Comparison of ENCODE assay signal across 13 mouse cellular contexts in the genomic region with DNA sequence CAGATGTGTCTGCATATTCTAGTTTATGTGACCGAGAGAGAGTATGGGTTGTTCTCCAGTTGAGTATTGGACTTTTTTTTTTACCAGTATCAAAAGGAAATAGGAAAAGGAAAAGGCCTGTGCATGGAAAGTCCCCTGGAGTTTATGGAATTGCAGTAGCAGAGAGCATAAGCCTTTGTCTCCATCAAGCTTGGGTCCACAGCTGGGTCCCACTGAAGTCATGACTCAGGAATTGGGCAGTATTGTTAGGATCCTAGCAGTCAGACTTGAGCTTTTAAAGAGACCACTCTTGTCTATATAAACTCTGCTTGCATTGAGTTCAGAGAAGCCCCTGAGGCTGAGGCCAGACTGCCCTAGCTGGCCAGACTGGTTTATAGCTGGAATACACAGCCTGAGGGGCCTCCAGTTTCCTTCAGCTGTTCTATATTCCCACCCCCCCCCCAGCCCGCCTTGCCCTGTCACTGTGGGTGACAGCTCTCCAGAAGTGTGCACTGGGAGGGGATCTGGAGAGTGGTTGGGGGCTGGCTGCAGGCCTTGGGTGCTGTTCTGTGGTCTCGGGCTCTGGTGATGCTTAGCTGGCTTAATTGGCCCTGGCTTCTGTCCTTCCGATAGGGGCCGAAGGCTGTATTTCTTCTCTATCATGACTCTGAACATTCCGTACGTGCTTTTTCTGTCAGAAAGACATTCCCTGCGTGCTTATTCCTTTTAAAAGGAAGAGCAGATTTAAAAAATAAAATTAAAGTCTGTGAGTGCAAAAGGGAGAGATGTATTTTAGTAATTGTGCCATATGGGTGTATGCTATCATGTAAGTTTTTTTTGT.
A peak's percentile ranks its signal among the peaks of the same experiment; 100 is the strongest.
DNase-seq lines count a peak whose midpoint lies in the region; ATAC-seq and TF ChIP-seq lines count a peak whose summit lies in the region.
"Had no signal": no experiment of that assay in that cellular context is flagged by ENCODE, and none has a peak within 500 bp of the region (broad histone marks: within the 10 kb centered on the region; RNA-seq: fewer than 3 reads in every experiment).

No protein-coding gene starts in this region.

- no peak overlapping the region for H3K4me2 ChIP-seq in heart, embryonic 14.5 days (ENCODE audit: low read length)
- H3K4me2 ChIP-seq in heart, embryonic 11.5 days, result no peak overlapping the region
- H3K4me2 ChIP-seq in liver, embryonic 11.5 days, result no peak overlapping the region

- no peak overlapping the region for H3K9ac ChIP-seq in heart, embryonic 14.5 days (ENCODE audit: low read length)
- no peak overlapping the region for H3K9ac ChIP-seq in heart, embryonic 11.5 days (ENCODE audit: low read depth, low read length)
- H3K9ac ChIP-seq in liver, embryonic 11.5 days (ENCODE audit: low read depth, low read length), result no peak overlapping the region

- no peaks in the 10 kb centered on the region for H3K36me3 ChIP-seq in heart, embryonic 14.5 days (ENCODE audit: control insufficient read depth, insufficient read depth, low read length)
- no peaks in the 10 kb centered on the region for H3K36me3 ChIP-seq in heart, embryonic 11.5 days (ENCODE audit: control insufficient read depth, insufficient read depth, low read length)
- no peaks in the 10 kb centered on the region for H3K36me3 ChIP-seq in embryonic facial prominence, embryonic 10.5 days (replicated peaks)
- peaks cover 9% of the 10 kb centered on the region for H3K36me3 ChIP-seq in liver, embryonic 11.5 days (ENCODE audit: control insufficient read depth, insufficient read depth, low read length)

- H3K27ac ChIP-seq in heart, embryonic 14.5 days (replicated peaks in 1 of 2; ENCODE audit: control insufficient read depth in 1 of 2, insufficient read depth in 1 of 2, low read depth in 2 of 2, low read length in 2 of 2), result peak overlapping the region; percentile 37 to 48; a peak in 2 of 4 replicates
- no peak overlapping the region for H3K27ac ChIP-seq in heart, embryonic 11.5 days (ENCODE audit: low read depth, low read length)
- H3K27ac ChIP-seq in layer of hippocampus, adult 2 months, result peak overlapping the region; percentile 51; the same call in 1 of the 2 replicates
- peak overlapping the region; percentile 63; the same call in 1 of the 2 replicates for H3K27ac ChIP-seq in embryonic facial prominence, embryonic 10.5 days (replicated peaks)
- H3K27ac ChIP-seq in liver, embryonic 11.5 days (ENCODE audit: low read depth, low read length), result peak overlapping the region; percentile 25; the same call in 1 of the 2 replicates

- no peaks in the 10 kb centered on the region for H3K27me3 ChIP-seq in heart, embryonic 14.5 days (ENCODE audit: control insufficient read depth, insufficient read depth, low read length)
- no peaks in the 10 kb centered on the region for H3K27me3 ChIP-seq in heart, embryonic 11.5 days (ENCODE audit: control insufficient read depth, insufficient read depth, low read length)
- H3K27me3 ChIP-seq in embryonic facial prominence, embryonic 10.5 days (replicated peaks; ENCODE audit: low read depth, poor library complexity, severe bottlenecking), result no peaks in the 10 kb centered on the region
- no peaks in the 10 kb centered on the region for H3K27me3 ChIP-seq in liver, embryonic 11.5 days (replicated peaks; ENCODE audit: control insufficient read depth, insufficient read depth, low read length)

- H3K9me3 ChIP-seq in heart, embryonic 14.5 days (ENCODE audit: control insufficient read depth, low read length), result 0 out of 2 replicates have a peak, but pooled peaks cover 4% of the 10 kb centered on the region
- peaks cover 4% of the 10 kb centered on the region; the same call in 1 of the 2 replicates for H3K9me3 ChIP-seq in heart, embryonic 11.5 days (replicated peaks; ENCODE audit: control insufficient read depth, low read length)
- peaks cover 4% of the 10 kb centered on the region; the same call in 1 of the 2 replicates for H3K9me3 ChIP-seq in embryonic facial prominence, embryonic 10.5 days
- H3K9me3 ChIP-seq in liver, embryonic 11.5 days (ENCODE audit: control insufficient read depth, low read length), result no peaks in the 10 kb centered on the region

- no peak overlapping the region for H3K4me3 ChIP-seq in heart, embryonic 14.5 days (ENCODE audit: control insufficient read depth in 1 of 2, insufficient read depth in 1 of 2, low read depth in 1 of 2, low read length in 2 of 2)
- H3K4me3 ChIP-seq in heart, embryonic 11.5 days (ENCODE audit: low read depth, low read length), result no peak overlapping the region
- no peak overlapping the region for H3K4me3 ChIP-seq in layer of hippocampus, adult 2 months
- no peak overlapping the region for H3K4me3 ChIP-seq in embryonic facial prominence, embryonic 10.5 days
- H3K4me3 ChIP-seq in liver, embryonic 11.5 days (ENCODE audit: low read depth, low read length), result no peak overlapping the region
- H3K4me3 ChIP-seq: myocyte had no signal

- ATAC-seq in heart, embryonic 14.5 days (ENCODE audit: insufficient number of reproducible peaks, insufficient read depth, low FRiP score, low read depth), result peak; percentile 56
- ATAC-seq in heart, embryonic 11.5 days (replicated peaks; ENCODE audit: insufficient number of reproducible peaks, low FRiP score, low TSS enrichment), result no peak
- no peak for ATAC-seq in liver, embryonic 11.5 days (replicated peaks; ENCODE audit: low FRiP score)

- H3K4me1 ChIP-seq in heart, embryonic 14.5 days (ENCODE audit: control insufficient read depth in 2 of 2, insufficient read depth in 2 of 2, low read length in 2 of 2), result peaks cover 6 to 7% of the 10 kb centered on the region in 2 experiments; a peak in 3 of 4 replicates
- 0 out of 2 replicates have a peak, but pooled peaks cover 4% of the 10 kb centered on the region for H3K4me1 ChIP-seq in heart, embryonic 11.5 days (ENCODE audit: control insufficient read depth, insufficient read depth, low read length)
- H3K4me1 ChIP-seq in embryonic facial prominence, embryonic 10.5 days, result peaks cover 26% of the 10 kb centered on the region
- H3K4me1 ChIP-seq in liver, embryonic 11.5 days (replicated peaks; ENCODE audit: control insufficient read depth, insufficient read depth, low read length), result peaks cover 22% of the 10 kb centered on the region

- no peak for DNase-seq in layer of hippocampus, adult 2 months (ENCODE audit: low spot score in 2 of 2)
- no peak for DNase-seq in layer of hippocampus, postnatal 25 days (ENCODE audit: extremely low spot score in 1 of 2, low spot score in 1 of 2)
- peak; percentile 53 for DNase-seq in embryonic facial prominence, embryonic 10.5 days (ENCODE audit: low spot score)
- DNase-seq in liver, embryonic 11.5 days (ENCODE audit: low spot score), result no peak
- DNase-seq in cerebellum, postnatal 36 days, result no peak
- DNase-seq in ovary, postnatal 14 days (ENCODE audit: low spot score), result no peak
- DNase-seq: adrenal gland, adult 2 months; cerebellum, adult 11 months; kidney, adult 8-10 months; right cerebral cortex, postnatal 14 days had no signal

- TF ChIP-seq CTCF in layer of hippocampus, adult 2 months (conservative IDR thresholded peaks at IDR 0.05), result no peak

- 67% methylated on average over 8 of the region's 8 CpGs for WGBS in heart, embryonic 14.5 days
- 62% methylated on average over 8 of the region's 8 CpGs for WGBS in heart, embryonic 11.5 days (ENCODE audit: insufficient replicate concordance)
- 73% methylated on average over 8 of the region's 8 CpGs for WGBS in embryonic facial prominence, embryonic 10.5 days
- 71% methylated on average over 8 of the region's 8 CpGs for WGBS in liver, embryonic 11.5 days
